Mouse (Mus musculus) ES-E14 (cell line): Measurements from ENCODE around the gene Gm2310. TPM values are rescaled to one million over a fixed set of nuclear protein-coding genes. Genes with fewer than 3 reads are reported as not detected.

Source experiments
- DNase-seq: peaks from one replicate; pipeline ENCODE4 v3.0.0-alpha.2; 2013; ENCODE audit warnings: low read depth, low spot score
- H3K27ac ChIP-seq: 2 replicates; pipeline ENCODE4 v1.5.1; 2012; ENCODE audit warnings: low read depth, mild to moderate bottlenecking, low read length, moderate library complexity, mixed read lengths; ENCODE audit not compliant: poor library complexity, insufficient read depth, severe bottlenecking
- H3K36me3 ChIP-seq: 2 replicates; pipeline ENCODE4 v1.6.1; 2012; ENCODE audit warnings: mild to moderate bottlenecking, low read length, moderate library complexity, mixed read lengths; ENCODE audit not compliant: control insufficient read depth, poor library complexity, insufficient read depth, severe bottlenecking
- H3K4me1 ChIP-seq, 2 experiments: fragments of 150-350 bp in 1 of 2; sonication (generic) in 1 of 2; 2 replicates each; pipeline ENCODE4 v1.6.1; 2012; ENCODE audit warnings: low read length in 2 of 2, mild to moderate bottlenecking in 1 of 2, mixed read lengths in 1 of 2; ENCODE audit not compliant: control insufficient read depth in 2 of 2, insufficient read depth in 2 of 2, poor library complexity in 1 of 2
- H3K4me3 ChIP-seq, 2 experiments: fragments of 150-350 bp in 1 of 2; sonication (generic) in 1 of 2; 2 replicates each; pipeline ENCODE4 v1.5.1; 2012; ENCODE audit warnings: low read length in 2 of 2, low read depth in 1 of 2, mild to moderate bottlenecking in 1 of 2, mixed read lengths in 1 of 2; ENCODE audit not compliant: insufficient read depth in 1 of 2, poor library complexity in 1 of 2, severe bottlenecking in 1 of 2
- H3K9ac ChIP-seq: 2 replicates; pipeline ENCODE4 v1.6.1; 2012; ENCODE audit warnings: low read depth, mild to moderate bottlenecking, low read length, mixed read lengths; ENCODE audit not compliant: poor library complexity, insufficient read depth, severe bottlenecking
- H3K9me3 ChIP-seq: fragments of 150-350 bp; sonication (generic); 2 replicates; pipeline ENCODE4 v1.6.1; 2012; ENCODE audit warnings: low read depth, mild to moderate bottlenecking, low read length; ENCODE audit not compliant: control insufficient read depth, insufficient read depth
- CHD2 ChIP-seq: IDR thresholded peaks from 2 replicates; pipeline ENCODE4 v1.6.1; 2014; ENCODE audit warnings: mild to moderate bottlenecking, low read depth, low read length, inconsistent platforms
- HCFC1 ChIP-seq: IDR thresholded peaks from 2 replicates; pipeline ENCODE4 v1.6.1; 2012; ENCODE audit warnings: low read length, inconsistent platforms, borderline replicate concordance; ENCODE audit not compliant: insufficient read depth
- MAFK ChIP-seq: IDR thresholded peaks from 2 replicates; pipeline ENCODE4 v1.6.1; 2014; ENCODE audit warnings: mild to moderate bottlenecking, low read depth, low read length, inconsistent platforms; ENCODE audit not compliant: insufficient read depth
- ZC3H11A ChIP-seq: IDR thresholded peaks from 2 replicates; pipeline ENCODE4 v1.6.1; 2012; ENCODE audit warnings: low read depth, mild to moderate bottlenecking, inconsistent platforms, low read length, borderline replicate concordance
- ZNF384 ChIP-seq: IDR thresholded peaks from 2 replicates; pipeline ENCODE4 v1.6.1; 2012; ENCODE audit warnings: low read depth, low read length, inconsistent platforms
- in situ Hi-C, 2 experiments: fragments of 600-800 bp; cut with MboI; formaldehyde crosslinking; loops; one replicate each; pipeline ENCODE4 v1.15.1; 2025; ENCODE audit warnings: low sequenced_read_pairs in 2 of 2, inconsistent platforms in 1 of 2; ENCODE audit not compliant: unreplicated experiment in 2 of 2
- total RNA-seq: library from RNA; depleted of rRNA; stranded (reverse); fragments of 300-350 nt; gene quantifications from 2 replicates; pipeline ENCODE4 v1.2.3, GENCODE M21; 2012; rRNA removed

Gene Gm2310
- total RNA-seq, 1 experiment = not detected

DNA sequence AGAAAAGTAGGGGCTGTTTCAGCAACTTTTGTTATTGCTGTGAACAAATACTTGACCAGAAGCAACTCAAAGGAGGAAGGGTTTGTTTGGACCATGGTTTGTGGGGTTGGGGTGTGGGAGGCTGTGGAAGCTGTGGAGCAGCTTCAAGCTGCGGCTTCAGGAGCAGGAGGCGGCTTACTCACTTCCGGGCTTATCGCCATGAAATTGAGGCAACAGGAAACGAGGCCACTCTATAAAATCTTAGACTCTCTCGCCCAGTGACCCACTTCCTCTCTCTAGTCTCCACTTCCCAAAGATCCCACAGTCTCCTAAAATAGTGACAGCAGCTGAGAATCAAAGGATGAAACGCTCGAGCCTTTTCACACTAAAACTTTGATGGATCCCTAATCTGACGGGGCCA is 7.9 kb downstream of the Gm2310 start:
- TF ChIP-seq ZC3H11A = no peak
- no peak for TF ChIP-seq HCFC1
- no peak for TF ChIP-seq ZNF384
- TF ChIP-seq MAFK = no peak
- TF ChIP-seq CHD2 = no peak
- no peak overlapping the region for H3K4me3 ChIP-seq
- H3K4me1 ChIP-seq = no peaks in the 10 kb centered on the region
- no peaks in the 10 kb centered on the region for H3K9me3 ChIP-seq
- DNase-seq = no peak
- in situ Hi-C loops = no loop called here
- no peak overlapping the region for H3K9ac ChIP-seq
- no peak overlapping the region for H3K27ac ChIP-seq
- no peaks in the 10 kb centered on the region for H3K36me3 ChIP-seq

DNA sequence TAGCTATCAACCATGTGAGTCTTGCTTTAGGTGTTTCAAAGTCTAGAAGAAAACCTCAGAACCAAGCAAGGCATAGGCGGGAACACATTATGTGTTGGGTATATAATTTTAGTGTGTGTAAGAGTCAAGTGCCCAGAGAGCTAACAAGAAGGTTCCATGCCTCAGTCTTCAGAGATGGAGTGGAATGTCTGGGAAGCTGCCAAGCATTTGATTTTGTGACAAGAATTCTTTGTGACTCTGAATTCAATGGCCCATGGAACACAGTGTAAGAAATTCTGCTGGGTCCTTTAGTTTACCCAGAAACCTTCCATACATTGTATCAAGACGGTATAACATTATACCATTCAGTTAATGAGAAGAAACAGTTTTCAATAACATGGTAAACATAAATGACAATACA is 17.3 kb downstream of the Gm2310 start:
- Histone ChIP-seq H3K27ac (no peak overlapping the region), H3K4me1 (no peaks in the 10 kb centered on the region), H3K4me3 (no peak overlapping the region), H3K9me3 (no peaks in the 10 kb centered on the region), H3K36me3 (no peaks in the 10 kb centered on the region), H3K9ac (no peak overlapping the region)
- TF ChIP-seq ZC3H11A (no peak), HCFC1 (no peak), MAFK (no peak), ZNF384 (no peak), CHD2 (no peak)
- in situ Hi-C loops = no loop called here
- DNase-seq = no peak

DNA sequence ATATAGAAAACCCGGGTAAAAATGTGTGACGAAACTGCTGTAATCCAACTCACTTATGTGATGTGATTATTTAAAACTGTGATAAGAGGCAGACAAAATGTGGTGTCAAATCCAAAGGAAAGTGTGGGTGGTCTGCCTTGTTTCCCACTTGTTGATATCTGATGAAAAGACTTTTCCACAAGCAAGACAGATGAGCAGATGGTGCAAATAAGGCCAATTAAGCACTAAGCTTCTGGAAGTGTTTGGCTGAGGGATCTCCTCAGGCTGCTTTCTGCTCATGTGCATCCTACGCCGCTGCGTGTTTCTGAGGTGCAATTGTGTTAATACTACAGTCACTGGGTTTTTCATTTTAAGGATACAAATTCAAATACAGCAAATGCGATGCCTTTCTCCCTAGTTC is 34.5 kb downstream of the Gm2310 start:
- Histone ChIP-seq H3K36me3 (no peaks in the 10 kb centered on the region), H3K4me1 (no peaks in the 10 kb centered on the region), H3K9ac (no peak overlapping the region), H3K4me3 (no peak overlapping the region), H3K9me3 (no peaks in the 10 kb centered on the region), H3K27ac (no peak overlapping the region)
- in situ Hi-C loops = no loop called here
- TF ChIP-seq CHD2 (no peak), ZNF384 (no peak), HCFC1 (no peak), MAFK (no peak), ZC3H11A (no peak)
- DNase-seq = no peak

DNA sequence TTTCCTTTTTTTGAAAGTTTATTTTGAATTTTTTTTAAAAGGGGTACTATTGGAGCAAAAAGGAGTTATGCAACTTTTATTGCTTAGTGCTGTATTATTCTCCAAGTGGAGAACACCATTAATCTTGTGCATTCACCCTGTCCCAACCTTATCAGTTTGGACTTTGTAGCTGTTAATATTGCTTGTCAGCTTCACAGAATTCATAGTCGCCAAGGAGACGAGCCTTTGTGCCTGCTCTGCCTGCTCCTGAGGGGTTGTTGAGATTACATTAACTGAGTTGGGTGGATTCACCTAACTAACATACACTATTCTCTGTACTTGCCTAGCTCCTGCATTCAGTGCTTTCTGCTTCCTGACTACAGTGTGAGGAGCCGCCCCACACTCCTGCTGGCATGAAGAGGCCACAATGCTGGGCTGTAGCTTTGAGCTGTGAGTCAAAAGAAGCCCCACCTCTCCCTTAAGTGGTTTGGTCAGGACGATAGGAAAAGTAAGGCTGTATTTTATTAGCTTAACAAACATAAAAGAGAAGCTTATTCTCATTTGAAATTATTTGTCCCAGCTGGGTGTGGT is 50.7 kb downstream of the Gm2310 start:
- Histone ChIP-seq H3K36me3 (no peaks in the 10 kb centered on the region), H3K9me3 (no peaks in the 10 kb centered on the region), H3K4me1 (peaks cover 0 to 2% of the 10 kb centered on the region in 2 experiments; a peak in 1 of 4 replicates), H3K4me3 (no peak overlapping the region), H3K27ac (no peak overlapping the region), H3K9ac (no peak overlapping the region)
- no peak for DNase-seq
- TF ChIP-seq ZC3H11A = no peak
- TF ChIP-seq MAFK = no peak
- no peak for TF ChIP-seq HCFC1
- no peak for TF ChIP-seq CHD2
- no peak for TF ChIP-seq ZNF384
- in situ Hi-C loops = no loop called here

Other genes with a start within 250 kb of the Gm2310 start
- 33.6 and 35.1 TPM in 2 replicates for gene Nipbl, start 75.5 kb downstream of the Gm2310 start, total RNA-seq
- 17.8 and 31.7 TPM in 2 replicates for gene Slc1a3, start 190.8 kb upstream of the Gm2310 start, total RNA-seq